Mouse (Mus musculus): ENCODE measurements around the gene Prkag2. TPM values are rescaled to one million over a fixed set of nuclear protein-coding genes. Genes with fewer than 3 reads are reported as not detected.

Prkag2 gene
- polyA plus RNA-seq, 1 experiment = 6.2 TPM

- Histone ChIP-seq H3K27me3 (ENCODE audit: control insufficient read depth, insufficient read depth, insufficient read length) (no peaks in the 10 kb centered on the region), H3K4me3 (ENCODE audit: insufficient read depth, poor library complexity, severe bottlenecking) (no peak overlapping the region), H3K79me3 (ENCODE audit: low read depth) (no peaks in the 10 kb centered on the region), H3K36me3 (ENCODE audit: control insufficient read depth, insufficient read depth) (no peaks in the 10 kb centered on the region), H3ac (ENCODE audit: control insufficient read depth, insufficient read length, low read depth) (no peak overlapping the region), H3K79me2 (ENCODE audit: control insufficient read depth, insufficient read depth) (no peaks in the 10 kb centered on the region)
- TF ChIP-seq CTCF (IDR thresholded peaks at IDR 0.05; ENCODE audit: control insufficient read depth, insufficient read depth, insufficient read length) = no peak
These were observed 69.0 kb downstream of the Prkag2 start for GRCm38 (mm10) chr5:25031456-25031856.

- Histone ChIP-seq H3K79me2 (ENCODE audit: control insufficient read depth, insufficient read depth) (no peaks in the 10 kb centered on the region), H3K27me3 (ENCODE audit: control insufficient read depth, insufficient read depth, insufficient read length) (no peaks in the 10 kb centered on the region), H3ac (ENCODE audit: control insufficient read depth, insufficient read length, low read depth) (no peak overlapping the region), H3K4me3 (ENCODE audit: insufficient read depth, poor library complexity, severe bottlenecking) (no peak overlapping the region), H3K36me3 (ENCODE audit: control insufficient read depth, insufficient read depth) (no peaks in the 10 kb centered on the region), H3K79me3 (ENCODE audit: low read depth) (no peaks in the 10 kb centered on the region)
- TF ChIP-seq USF1 (IDR thresholded peaks at IDR 0.05; ENCODE audit: low read depth) (no peak), MYOG (IDR thresholded peaks at IDR 0.05; ENCODE audit: control insufficient read depth, extremely low read depth, insufficient read length) (no peak), MYOD1 (IDR thresholded peaks at IDR 0.05; ENCODE audit: control insufficient read depth, insufficient read length, low read depth) (no peak), CTCF (IDR thresholded peaks at IDR 0.05; ENCODE audit: control insufficient read depth, insufficient read depth, insufficient read length) (no peak), FOSL1 (IDR thresholded peaks at IDR 0.05; ENCODE audit: insufficient read depth, low read length, poor library complexity, severe bottlenecking) (no peak), CEBPB (IDR thresholded peaks at IDR 0.05; ENCODE audit: low read depth) (no peak), MAX (IDR thresholded peaks at IDR 0.05) (no peak)
These were observed 69.4 kb downstream of the Prkag2 start for GRCm38 (mm10) chr5:25031037-25031436.

GRCm38 (mm10) chr5:25030276-25030681 is 70.2 kb downstream of the Prkag2 start:
- no peaks in the 10 kb centered on the region for H3K27me3 ChIP-seq (ENCODE audit: control insufficient read depth, insufficient read depth, insufficient read length)
- no peaks in the 10 kb centered on the region for H3K79me2 ChIP-seq (ENCODE audit: control insufficient read depth, insufficient read depth)
- H3K79me3 ChIP-seq (ENCODE audit: low read depth) = no peaks in the 10 kb centered on the region
- TF ChIP-seq MYOG (IDR thresholded peaks at IDR 0.05; ENCODE audit: control insufficient read depth, extremely low read depth, insufficient read length) (no peak), MAX (IDR thresholded peaks at IDR 0.05) (no peak), CTCF (IDR thresholded peaks at IDR 0.05; ENCODE audit: control insufficient read depth, insufficient read depth, insufficient read length) (no peak), FOSL1 (IDR thresholded peaks at IDR 0.05; ENCODE audit: insufficient read depth, low read length, poor library complexity, severe bottlenecking) (no peak), CEBPB (IDR thresholded peaks at IDR 0.05; ENCODE audit: low read depth) (no peak), MYOD1 (IDR thresholded peaks at IDR 0.05; ENCODE audit: control insufficient read depth, insufficient read length, low read depth) (peak; percentile 20), USF1 (IDR thresholded peaks at IDR 0.05; ENCODE audit: low read depth) (no peak)
- H3ac ChIP-seq (ENCODE audit: control insufficient read depth, insufficient read length, low read depth) = no peak overlapping the region
- no peaks in the 10 kb centered on the region for H3K36me3 ChIP-seq (ENCODE audit: control insufficient read depth, insufficient read depth)
- H3K4me3 ChIP-seq (ENCODE audit: insufficient read depth, poor library complexity, severe bottlenecking) = no peak overlapping the region

- H3K4me3 ChIP-seq (ENCODE audit: insufficient read depth, poor library complexity, severe bottlenecking) = no peak overlapping the region
- H3ac ChIP-seq (ENCODE audit: control insufficient read depth, insufficient read length, low read depth) = no peak overlapping the region
- H3K79me2 ChIP-seq (ENCODE audit: control insufficient read depth, insufficient read depth) = no peaks in the 10 kb centered on the region
- no peaks in the 10 kb centered on the region for H3K36me3 ChIP-seq (ENCODE audit: control insufficient read depth, insufficient read depth)
- TF ChIP-seq USF1 (IDR thresholded peaks at IDR 0.05; ENCODE audit: low read depth) = no peak
- TF ChIP-seq FOSL1 (IDR thresholded peaks at IDR 0.05; ENCODE audit: insufficient read depth, low read length, poor library complexity, severe bottlenecking) = no peak
- TF ChIP-seq CEBPB (IDR thresholded peaks at IDR 0.05; ENCODE audit: low read depth) = no peak
- no peak for TF ChIP-seq MYOG (IDR thresholded peaks at IDR 0.05; ENCODE audit: control insufficient read depth, extremely low read depth, insufficient read length)
- no peaks in the 10 kb centered on the region for H3K27me3 ChIP-seq (ENCODE audit: control insufficient read depth, insufficient read depth, insufficient read length)
- H3K79me3 ChIP-seq (ENCODE audit: low read depth) = no peaks in the 10 kb centered on the region
These were observed 72.8 kb downstream of the Prkag2 start for GRCm38 (mm10) chr5:25027673-25028072.

- Histone ChIP-seq H3K79me2 (ENCODE audit: control insufficient read depth, insufficient read depth) (no peaks in the 10 kb centered on the region), H3K79me3 (ENCODE audit: low read depth) (no peaks in the 10 kb centered on the region), H3K4me3 (ENCODE audit: insufficient read depth, poor library complexity, severe bottlenecking) (no peak overlapping the region), H3ac (ENCODE audit: control insufficient read depth, insufficient read length, low read depth) (no peak overlapping the region), H3K27me3 (ENCODE audit: control insufficient read depth, insufficient read depth, insufficient read length) (no peaks in the 10 kb centered on the region), H3K36me3 (ENCODE audit: control insufficient read depth, insufficient read depth) (no peaks in the 10 kb centered on the region)
- TF ChIP-seq CTCF (IDR thresholded peaks at IDR 0.05; ENCODE audit: control insufficient read depth, insufficient read depth, insufficient read length) (no peak), CEBPB (IDR thresholded peaks at IDR 0.05; ENCODE audit: low read depth) (no peak), MAX (IDR thresholded peaks at IDR 0.05) (no peak), MYOD1 (IDR thresholded peaks at IDR 0.05; ENCODE audit: control insufficient read depth, insufficient read length, low read depth) (no peak), FOSL1 (IDR thresholded peaks at IDR 0.05; ENCODE audit: insufficient read depth, low read length, poor library complexity, severe bottlenecking) (no peak), MYOG (IDR thresholded peaks at IDR 0.05; ENCODE audit: control insufficient read depth, extremely low read depth, insufficient read length) (no peak), USF1 (IDR thresholded peaks at IDR 0.05; ENCODE audit: low read depth) (no peak)
These were observed 75.0 kb downstream of the Prkag2 start for GRCm38 (mm10) chr5:25025309-25026019.

GRCm38 (mm10) chr5:25022904-25023303 is 77.5 kb downstream of the Prkag2 start:
- TF ChIP-seq MYOD1 (IDR thresholded peaks at IDR 0.05; ENCODE audit: control insufficient read depth, insufficient read length, low read depth) (no peak), CTCF (IDR thresholded peaks at IDR 0.05; ENCODE audit: control insufficient read depth, insufficient read depth, insufficient read length) (peak; percentile 24), MAX (IDR thresholded peaks at IDR 0.05) (no peak)
- no peak overlapping the region for H3ac ChIP-seq (ENCODE audit: control insufficient read depth, insufficient read length, low read depth)
- no peaks in the 10 kb centered on the region for H3K79me2 ChIP-seq (ENCODE audit: control insufficient read depth, insufficient read depth)
- H3K27me3 ChIP-seq (ENCODE audit: control insufficient read depth, insufficient read depth, insufficient read length) = no peaks in the 10 kb centered on the region
- no peaks in the 10 kb centered on the region for H3K79me3 ChIP-seq (ENCODE audit: low read depth)
- no peaks in the 10 kb centered on the region for H3K36me3 ChIP-seq (ENCODE audit: control insufficient read depth, insufficient read depth)
- no peak overlapping the region for H3K4me3 ChIP-seq (ENCODE audit: insufficient read depth, poor library complexity, severe bottlenecking)
